Mouse (Mus musculus): ENCODE data around the gene Cbx7. TPM values are rescaled to one million over a fixed set of nuclear protein-coding genes. Genes with fewer than 3 reads are reported as not detected.

Cbx7 gene
- polyA plus RNA-seq, 1 experiment from 2014 or later: 3.3 TPM

DNA sequence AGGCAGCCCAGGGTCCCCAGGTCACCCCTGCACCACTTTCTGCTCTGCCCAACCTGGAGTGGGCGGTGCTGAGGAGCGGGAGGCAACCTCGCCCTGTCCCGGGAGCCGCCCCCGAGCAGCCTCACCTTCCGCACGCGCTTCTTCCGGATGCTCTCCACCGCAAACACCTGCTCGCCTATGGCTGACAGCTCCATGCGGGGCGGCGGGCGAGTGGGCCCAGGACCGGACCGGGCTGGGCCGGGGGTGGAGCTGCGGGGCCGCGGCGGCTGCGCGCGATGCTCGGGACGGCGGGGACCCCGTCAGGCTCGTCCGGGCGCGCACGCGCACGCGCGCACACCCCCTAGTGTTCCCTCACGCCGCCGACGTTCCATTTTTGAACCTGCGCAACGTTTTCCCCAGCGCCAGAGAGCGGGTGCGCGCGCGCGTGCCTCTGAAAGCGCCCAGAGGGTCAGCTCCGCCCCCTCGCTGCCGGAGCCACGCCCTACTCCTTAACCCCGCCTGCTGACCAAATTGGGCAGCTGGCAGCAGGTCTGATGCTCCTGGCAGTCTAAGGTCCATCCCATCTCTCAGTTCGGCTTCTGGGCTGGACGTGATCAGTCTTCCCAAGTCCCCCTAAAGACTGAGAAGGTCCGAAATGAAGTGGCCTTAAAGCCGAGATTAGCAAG, 38.5 kb downstream of the Cbx7 start:
- H3K9ac ChIP-seq: peak overlapping the region; percentile 79
- H3K4me3 ChIP-seq: peak overlapping the region; percentile 62
- peak; percentile 62 for ATAC-seq (ENCODE audit: low read depth)
- H3K27ac ChIP-seq (replicated peaks): 0 out of 2 replicates have a peak overlapping the region, but pooled peaks have one; percentile 42
- WGBS: under 1% methylated on average over 42 of the region's 62 CpGs
- peaks cover 40% of the 10 kb centered on the region for H3K4me1 ChIP-seq (replicated peaks)
- no peaks in the 10 kb centered on the region for H3K36me3 ChIP-seq
- H3K9me3 ChIP-seq: no peaks in the 10 kb centered on the region
- peak overlapping the region; percentile 77 for H3K4me2 ChIP-seq
- H3K27me3 ChIP-seq: peaks cover 37% of the 10 kb centered on the region

DNA sequence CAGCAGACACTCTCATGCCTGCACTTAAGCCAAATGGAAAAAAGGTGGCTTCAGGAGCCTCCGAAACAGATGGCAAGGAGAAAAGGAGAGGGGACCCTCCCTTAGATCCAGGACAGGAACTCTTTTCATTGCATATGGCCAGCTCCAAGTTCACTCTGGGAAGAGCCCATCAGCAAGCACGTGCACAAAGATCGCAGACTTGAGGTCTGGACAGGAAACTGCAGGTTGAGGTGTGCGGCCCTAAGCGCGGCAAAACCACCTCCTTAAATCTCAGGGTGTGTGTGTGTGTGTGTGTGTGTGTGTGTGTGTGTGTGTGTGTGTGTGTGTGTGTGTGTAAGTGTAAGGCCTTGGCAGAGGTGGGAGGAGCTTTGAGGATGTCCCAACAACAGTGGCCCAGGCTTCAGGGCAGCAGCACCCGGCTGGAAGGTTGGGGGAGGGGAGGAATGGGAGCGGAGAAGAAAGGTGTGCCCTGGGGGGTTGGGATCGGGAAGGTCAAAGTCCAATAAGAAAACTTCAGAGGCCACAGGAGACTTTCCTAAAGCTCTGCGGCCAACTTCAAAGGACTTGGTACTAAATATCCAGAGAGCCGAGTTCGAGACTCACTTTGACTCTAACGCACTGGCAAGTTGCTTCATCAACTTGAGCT, 39.3 kb downstream of the Cbx7 start:
- H3K27ac ChIP-seq (replicated peaks): no peak overlapping the region
- H3K4me1 ChIP-seq (replicated peaks): peaks cover 47% of the 10 kb centered on the region
- H3K9ac ChIP-seq: no peak overlapping the region; the same call in 1 of the 2 replicates
- H3K27me3 ChIP-seq: peaks cover 37% of the 10 kb centered on the region
- H3K9me3 ChIP-seq: no peaks in the 10 kb centered on the region
- no peaks in the 10 kb centered on the region for H3K36me3 ChIP-seq
- ATAC-seq (ENCODE audit: low read depth): no peak
- H3K4me3 ChIP-seq: peak overlapping the region; percentile 62
- WGBS: 23% methylated on average over 13 of the region's 13 CpGs
- H3K4me2 ChIP-seq: peak overlapping the region; percentile 77

DNA sequence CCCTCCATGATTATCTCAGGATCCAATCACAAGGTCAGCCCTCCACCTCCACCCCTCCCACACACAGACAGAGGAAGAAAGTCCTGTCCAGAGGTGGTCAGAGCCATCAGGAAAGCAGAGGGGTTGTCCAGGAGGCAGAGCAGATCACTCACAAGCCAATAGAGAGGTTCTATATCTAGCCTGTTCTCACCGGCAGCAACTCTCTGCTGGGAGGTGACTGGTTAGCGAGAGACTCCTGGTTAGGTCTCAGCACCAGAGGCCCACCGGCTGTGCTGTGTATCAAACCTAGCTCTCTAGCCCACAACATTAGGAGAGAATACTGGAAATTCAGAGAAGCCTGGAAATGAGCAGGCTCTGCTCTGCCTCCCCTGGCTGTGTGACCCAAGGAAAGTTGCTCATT, 41.2 kb downstream of the Cbx7 start:
- Histone ChIP-seq H3K27me3 (peaks cover 37% of the 10 kb centered on the region), H3K27ac (replicated peaks) (no peak overlapping the region), H3K4me2 (no peak overlapping the region), H3K4me3 (no peak overlapping the region), H3K9me3 (no peaks in the 10 kb centered on the region), H3K4me1 (replicated peaks) (peaks cover 43% of the 10 kb centered on the region), H3K9ac (no peak overlapping the region), H3K36me3 (no peaks in the 10 kb centered on the region)
- 93% methylated on average over 3 of the region's 3 CpGs for whole genome bisulfite sequencing
- ATAC-seq (ENCODE audit: low read depth): no peak

DNA sequence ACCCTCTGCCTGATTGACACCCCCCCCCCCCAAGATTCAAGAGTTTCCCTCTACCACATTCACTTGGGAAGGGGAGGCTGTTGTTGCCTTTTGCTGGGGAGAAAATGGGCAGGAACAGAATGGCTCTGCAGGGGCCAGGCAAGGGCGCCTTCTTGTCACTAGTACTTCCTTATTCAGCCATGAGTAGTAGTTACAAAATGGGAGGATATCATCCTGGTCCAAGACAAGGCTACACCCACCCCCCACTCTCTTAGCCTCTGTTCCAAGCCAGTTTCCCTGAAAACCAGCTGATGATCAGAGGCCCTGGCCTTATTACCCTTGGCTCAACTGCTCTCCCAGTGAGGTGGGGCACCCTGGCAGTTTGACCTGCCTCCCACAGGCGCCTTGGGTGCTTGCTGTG, 42.2 kb downstream of the Cbx7 start:
- Histone ChIP-seq H3K27me3 (peaks cover 33% of the 10 kb centered on the region), H3K4me1 (replicated peaks) (peaks cover 33% of the 10 kb centered on the region), H3K4me3 (no peak overlapping the region), H3K9me3 (no peaks in the 10 kb centered on the region), H3K27ac (replicated peaks) (no peak overlapping the region), H3K9ac (no peak overlapping the region), H3K36me3 (no peaks in the 10 kb centered on the region), H3K4me2 (no peak overlapping the region)
- 83% methylated on average over 2 of the region's 2 CpGs for WGBS
- no peak for ATAC-seq (ENCODE audit: low read depth)

DNA sequence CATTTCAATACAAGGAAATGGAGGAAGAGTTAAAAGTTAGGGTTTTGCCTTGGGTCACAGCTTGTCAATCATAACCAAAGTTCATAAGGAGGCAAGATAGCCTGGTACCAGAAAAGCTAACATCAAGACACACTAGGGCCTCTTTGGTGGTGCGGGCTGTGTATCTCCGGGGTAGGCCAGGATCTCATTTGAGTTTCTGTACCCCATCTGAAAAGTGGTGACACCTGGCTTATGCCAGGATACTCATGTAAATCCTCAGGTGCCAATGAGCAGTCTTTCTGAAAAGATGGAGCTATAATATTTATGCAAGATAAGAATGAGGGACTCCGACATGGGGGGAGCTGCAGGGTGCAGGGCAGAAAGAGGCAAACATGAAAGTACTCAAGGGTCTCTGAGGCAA, 42.6 kb downstream of the Cbx7 start:
- Histone ChIP-seq H3K4me1 (replicated peaks) (peaks cover 29% of the 10 kb centered on the region), H3K4me2 (peak overlapping the region; percentile 73), H3K36me3 (no peaks in the 10 kb centered on the region), H3K27me3 (peaks cover 29% of the 10 kb centered on the region), H3K27ac (replicated peaks) (peak overlapping the region; percentile 54), H3K9ac (peak overlapping the region; percentile 75; the same call in 1 of the 2 replicates), H3K4me3 (peak overlapping the region; percentile 57), H3K9me3 (no peaks in the 10 kb centered on the region)
- 89% methylated on average over 3 of the region's 3 CpGs for WGBS
- no peak for ATAC-seq (ENCODE audit: low read depth)

DNA sequence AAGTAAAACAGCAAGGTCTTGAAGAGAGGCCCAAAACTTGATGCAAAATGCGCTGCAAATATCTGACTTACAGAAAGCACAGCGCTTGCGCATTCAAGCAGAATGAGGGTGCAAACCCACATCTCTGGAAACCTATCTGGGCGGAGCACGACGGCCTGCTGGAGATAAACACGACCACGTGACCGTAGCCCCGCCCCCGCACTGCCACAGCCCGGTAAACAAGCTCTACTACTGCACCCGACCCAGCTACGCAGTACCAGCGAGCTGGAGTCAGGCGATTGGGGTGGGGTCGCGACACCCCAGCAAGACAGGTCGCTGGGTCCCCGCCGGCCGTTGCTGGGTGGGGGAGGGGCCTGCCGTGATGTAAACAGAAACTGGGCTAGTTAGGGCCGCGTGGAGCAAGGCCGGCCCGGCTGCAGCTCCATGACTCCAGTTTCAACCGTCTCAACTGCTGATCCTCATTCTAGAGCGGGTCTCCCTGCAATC, 43.2 kb downstream of the Cbx7 start:
- ATAC-seq (ENCODE audit: low read depth): peak; percentile 84
- WGBS: under 1% methylated on average over 29 of the region's 29 CpGs

DNA sequence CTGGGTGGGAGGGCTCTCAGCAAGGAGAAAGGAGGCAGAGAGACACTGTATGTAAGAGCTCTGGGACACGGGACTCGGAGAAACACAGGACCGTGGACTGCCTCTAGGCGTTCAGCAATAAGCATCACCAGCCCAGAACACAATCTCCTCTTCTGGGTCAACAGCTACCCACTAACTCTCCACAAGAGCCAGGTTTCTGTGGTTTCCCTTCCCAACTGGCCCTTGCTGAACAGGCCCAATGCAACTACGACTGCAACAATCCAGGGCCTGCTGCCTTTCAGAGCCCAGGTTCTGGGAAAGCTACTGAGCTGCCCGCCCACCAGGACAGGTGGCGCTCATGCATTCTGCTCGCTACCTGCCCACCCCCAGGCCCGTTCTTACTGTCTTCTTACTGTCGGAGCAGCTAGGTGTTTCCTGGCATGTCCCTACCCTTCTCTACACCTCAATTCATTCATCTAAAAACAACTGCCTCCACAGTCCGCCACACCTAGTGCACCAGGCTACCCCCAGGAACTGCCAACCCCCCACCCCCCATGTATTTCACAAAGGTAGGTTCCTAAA, 44.0 kb downstream of the Cbx7 start:
- Histone ChIP-seq H3K4me2 (peak overlapping the region; percentile 73), H3K4me3 (peak overlapping the region; percentile 57; the same call in 1 of the 2 replicates), H3K27me3 (peaks cover 17% of the 10 kb centered on the region), H3K4me1 (replicated peaks) (peaks cover 16% of the 10 kb centered on the region), H3K36me3 (peaks cover 4% of the 10 kb centered on the region), H3K27ac (replicated peaks) (peak overlapping the region; percentile 54; the same call in 1 of the 2 replicates), H3K9me3 (no peaks in the 10 kb centered on the region), H3K9ac (peak overlapping the region; percentile 75)
- ATAC-seq (ENCODE audit: low read depth): no peak
- WGBS: 81% methylated on average over 11 of the region's 11 CpGs

More for the DNA sequence above, 43.2 kb downstream of the Cbx7 start:
- Histone ChIP-seq H3K9me3 (no peaks in the 10 kb centered on the region), H3K4me3 (peak overlapping the region; percentile 57), H3K4me1 (replicated peaks) (peaks cover 23% of the 10 kb centered on the region), H3K9ac (peak overlapping the region; percentile 75), H3K36me3 (no peaks in the 10 kb centered on the region), H3K27ac (replicated peaks) (peak overlapping the region; percentile 54), H3K4me2 (peak overlapping the region; percentile 73), H3K27me3 (peaks cover 22% of the 10 kb centered on the region)

DNA sequence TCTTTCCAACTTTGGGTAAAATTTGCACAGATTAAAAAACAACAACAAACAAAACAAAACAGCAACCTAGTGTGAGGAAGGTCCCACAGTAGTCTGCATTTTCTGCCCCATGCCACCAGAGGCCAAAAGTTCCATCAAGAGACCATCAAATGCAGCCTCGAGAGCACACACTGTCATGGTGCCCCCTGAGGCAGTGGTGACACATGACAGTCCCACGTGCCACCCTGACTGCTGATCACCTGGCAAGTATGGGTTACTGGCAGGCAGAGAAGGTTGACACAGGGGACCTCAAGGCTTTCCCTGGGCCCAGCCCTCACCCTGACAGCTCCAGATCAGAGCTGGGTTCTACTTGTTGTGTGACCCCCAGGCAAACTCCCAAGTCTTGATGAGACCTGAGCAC, 51.1 kb downstream of the Cbx7 start:
- Histone ChIP-seq H3K4me1 (replicated peaks) (no peaks in the 10 kb centered on the region), H3K4me2 (no peak overlapping the region), H3K9me3 (no peaks in the 10 kb centered on the region), H3K36me3 (peaks cover 24% of the 10 kb centered on the region), H3K4me3 (no peak overlapping the region), H3K27ac (replicated peaks) (no peak overlapping the region), H3K9ac (no peak overlapping the region), H3K27me3 (no peaks in the 10 kb centered on the region)
- no peak for ATAC-seq (ENCODE audit: low read depth)
- 60% methylated on average over 2 of the region's 2 CpGs for WGBS

DNA sequence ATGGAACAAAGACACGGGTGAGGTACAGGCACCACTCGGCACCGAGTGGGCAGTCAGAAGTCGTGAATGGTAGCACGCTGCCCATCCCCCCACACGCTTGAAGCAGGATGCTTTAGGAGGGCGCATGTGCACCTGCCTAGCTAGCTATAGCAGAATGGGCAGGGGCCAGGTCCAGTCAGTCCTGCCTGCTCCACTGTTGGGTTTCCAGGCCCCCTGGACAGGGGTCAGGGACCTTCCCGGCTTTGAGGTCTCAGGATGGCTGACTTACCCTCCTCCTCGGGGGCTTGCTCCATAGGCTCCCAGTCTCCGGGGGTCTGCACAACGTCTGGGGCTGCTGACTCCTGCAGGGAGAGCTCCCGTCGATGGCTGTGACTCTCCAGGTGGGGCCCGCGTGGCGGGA, 52.4 kb downstream of the Cbx7 start:
- no peak for ATAC-seq (ENCODE audit: low read depth)
- H3K4me2 ChIP-seq: no peak overlapping the region
- no peaks in the 10 kb centered on the region for H3K4me1 ChIP-seq (replicated peaks)
- no peak overlapping the region for H3K27ac ChIP-seq (replicated peaks)
- no peaks in the 10 kb centered on the region for H3K27me3 ChIP-seq
- peaks cover 24% of the 10 kb centered on the region for H3K36me3 ChIP-seq
- H3K9ac ChIP-seq: no peak overlapping the region
- no peaks in the 10 kb centered on the region for H3K9me3 ChIP-seq
- 86% methylated on average over 16 of the region's 16 CpGs for WGBS
- no peak overlapping the region for H3K4me3 ChIP-seq

DNA sequence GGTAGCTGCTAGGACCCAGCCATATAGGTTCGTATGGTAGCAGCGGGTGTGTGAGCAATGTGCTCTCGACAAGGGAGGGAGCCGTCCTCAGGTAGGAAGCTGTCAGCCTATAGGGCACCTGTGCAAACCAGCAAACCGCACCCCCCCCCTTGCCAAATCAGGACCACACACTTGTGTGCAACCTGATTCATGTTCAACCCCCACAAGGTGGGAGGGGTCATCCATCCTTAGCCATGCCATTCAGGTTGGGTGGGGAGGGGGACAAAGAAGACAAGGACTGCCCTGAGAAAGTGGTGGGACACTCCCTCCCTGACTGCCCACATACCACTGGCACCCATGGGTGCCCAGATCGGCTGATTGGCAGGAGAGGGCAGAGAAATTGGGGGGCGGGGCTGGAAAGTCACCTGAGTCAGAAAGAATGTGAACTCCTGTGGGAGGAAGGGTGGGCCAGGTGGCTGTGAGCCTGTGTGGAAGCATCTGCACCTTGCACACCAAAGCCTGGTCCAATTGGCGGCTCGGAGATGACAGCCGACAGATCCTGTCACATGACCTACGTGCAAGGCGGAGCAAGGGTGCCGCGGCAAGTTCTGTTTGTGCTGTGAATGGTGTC, 53.7 kb downstream of the Cbx7 start:
- no peaks in the 10 kb centered on the region for H3K27me3 ChIP-seq
- peaks cover 23% of the 10 kb centered on the region for H3K36me3 ChIP-seq
- no peak for ATAC-seq (ENCODE audit: low read depth)
- H3K4me2 ChIP-seq: no peak overlapping the region
- 92% methylated on average over 14 of the region's 14 CpGs for WGBS
- no peak overlapping the region for H3K27ac ChIP-seq (replicated peaks)
- H3K4me3 ChIP-seq: no peak overlapping the region
- no peaks in the 10 kb centered on the region for H3K4me1 ChIP-seq (replicated peaks)
- no peak overlapping the region for H3K9ac ChIP-seq
- no peaks in the 10 kb centered on the region for H3K9me3 ChIP-seq

DNA sequence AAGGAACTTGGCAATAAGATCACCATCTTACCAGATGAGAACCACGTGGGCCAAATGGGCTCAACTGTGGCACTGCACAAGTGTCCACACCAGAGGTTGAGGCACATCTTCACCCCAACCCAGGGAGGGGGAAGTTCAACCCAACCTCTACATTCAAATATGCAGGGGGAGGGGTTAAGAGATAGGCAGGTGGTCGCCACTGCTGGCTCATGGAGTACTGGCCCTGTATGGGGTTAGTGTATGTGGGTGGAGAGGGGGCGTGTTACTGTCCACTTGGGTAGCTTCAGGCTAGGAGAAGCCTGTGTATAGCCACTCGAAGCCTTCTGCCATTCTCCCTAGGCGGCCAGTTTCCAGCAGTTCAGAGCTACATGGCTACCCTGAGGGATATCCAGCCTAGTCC, 54.8 kb downstream of the Cbx7 start:
- 70% methylated on average over 5 of the region's 5 CpGs for WGBS

DNA sequence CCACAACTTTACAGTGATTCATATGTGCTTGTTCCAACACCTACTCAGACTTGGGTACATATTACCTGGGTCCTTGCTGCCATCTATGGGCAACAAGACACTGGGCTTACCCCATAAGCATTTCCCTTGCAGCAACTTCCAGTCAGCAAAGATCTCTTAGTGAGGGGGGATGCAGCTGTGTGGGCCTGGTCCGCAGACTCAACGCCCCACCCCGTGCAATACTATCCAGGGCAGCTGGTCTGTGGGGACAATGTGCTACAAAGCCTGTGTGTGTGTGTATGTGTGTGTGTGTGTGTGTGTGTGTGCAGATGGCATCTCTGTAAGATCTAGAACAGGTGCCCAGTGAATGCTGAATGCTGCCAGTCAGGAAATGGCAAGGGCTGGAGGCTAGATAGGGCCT, 56.6 kb downstream of the Cbx7 start:
- no peak overlapping the region for H3K9ac ChIP-seq
- no peak overlapping the region for H3K27ac ChIP-seq (replicated peaks)
- peaks cover 18% of the 10 kb centered on the region for H3K36me3 ChIP-seq
- ATAC-seq (ENCODE audit: low read depth): no peak
- no peaks in the 10 kb centered on the region for H3K9me3 ChIP-seq
- H3K4me3 ChIP-seq: no peak overlapping the region
- WGBS: 76% methylated on average over 3 of the region's 3 CpGs
- no peaks in the 10 kb centered on the region for H3K4me1 ChIP-seq (replicated peaks)
- no peaks in the 10 kb centered on the region for H3K27me3 ChIP-seq
- H3K4me2 ChIP-seq: no peak overlapping the region

More for the DNA sequence above, 54.8 kb downstream of the Cbx7 start:
- Histone ChIP-seq H3K27ac (replicated peaks) (no peak overlapping the region), H3K4me3 (no peak overlapping the region), H3K4me1 (replicated peaks) (no peaks in the 10 kb centered on the region), H3K36me3 (peaks cover 18% of the 10 kb centered on the region), H3K9ac (no peak overlapping the region), H3K9me3 (no peaks in the 10 kb centered on the region), H3K27me3 (no peaks in the 10 kb centered on the region), H3K4me2 (no peak overlapping the region)
- ATAC-seq (ENCODE audit: low read depth): no peak
